Mouse (Mus musculus): Measurements from ENCODE around the gene Ptgfrn.

DNA sequence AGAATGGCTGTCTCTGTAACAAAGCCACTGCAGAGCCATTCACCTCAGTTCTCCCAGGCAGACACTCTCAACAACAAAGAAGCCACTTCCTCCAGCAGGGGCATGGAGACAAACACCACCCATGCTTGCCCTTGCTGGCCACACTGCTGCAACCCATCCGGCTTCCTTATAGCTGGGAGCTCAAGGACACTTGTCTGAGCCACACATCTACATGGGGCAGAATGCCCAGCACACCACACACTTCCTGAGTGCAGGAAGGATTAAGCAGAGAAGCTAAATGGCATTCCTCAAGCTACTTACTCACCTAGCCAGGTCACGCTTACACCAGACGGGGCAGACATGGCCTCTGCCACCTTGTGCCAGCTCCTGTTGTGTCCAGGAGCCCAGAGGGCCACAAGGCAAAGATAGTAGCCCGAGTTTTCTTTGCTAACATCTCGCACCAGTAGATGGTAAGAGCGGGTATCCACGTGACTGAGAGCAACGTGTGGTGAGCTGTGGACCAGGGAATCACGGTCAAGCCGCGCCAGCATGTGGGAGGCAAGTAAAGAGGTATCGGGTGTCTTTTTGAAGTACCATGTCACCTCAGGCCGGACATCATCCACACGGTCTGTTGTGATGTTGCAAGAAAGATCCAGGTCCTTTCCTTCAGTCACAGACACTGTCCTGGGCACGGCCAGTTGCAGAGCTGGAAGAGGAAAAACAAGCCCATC lies 37.4 kb downstream of the Ptgfrn start:
- TF ChIP-seq POLR2A (IDR thresholded peaks at IDR 0.05; ENCODE audit: control insufficient read depth in 1 of 2, insufficient read depth in 1 of 2, low read depth in 1 of 2, low read length in 2 of 2, poor library complexity in 1 of 2) = no peak
- no peak for TF ChIP-seq CHD1 (IDR thresholded peaks at IDR 0.05; ENCODE audit: low read depth, low read length)
- no peak for TF ChIP-seq CTCF (IDR thresholded peaks at IDR 0.05 in 2 of 3, conservative IDR thresholded peaks at IDR 0.05 in 1 of 3; ENCODE audit: control insufficient read depth in 1 of 3, insufficient read depth in 1 of 3, low read depth in 2 of 3, low read length in 3 of 3, poor library complexity in 1 of 3, severe bottlenecking in 1 of 3)
- TF ChIP-seq SMC3 (IDR thresholded peaks at IDR 0.05; ENCODE audit: low read depth, low read length) = no peak
- no peak for TF ChIP-seq GABPA (IDR thresholded peaks at IDR 0.05; ENCODE audit: low read depth, low read length)
- no peak for TF ChIP-seq JUND (IDR thresholded peaks at IDR 0.05; ENCODE audit: low read depth, low read length)
- TF ChIP-seq ZNF384 (IDR thresholded peaks at IDR 0.05; ENCODE audit: low read depth, low read length) = no peak
- no peak for TF ChIP-seq USF2 (IDR thresholded peaks at IDR 0.05; ENCODE audit: borderline replicate concordance in 1 of 2, insufficient read depth in 1 of 2, low read depth in 1 of 2, low read length in 2 of 2)
- no peak for TF ChIP-seq USF1 (IDR thresholded peaks at IDR 0.05; ENCODE audit: low read depth, low read length)
- no peak for TF ChIP-seq E2F4 (IDR thresholded peaks at IDR 0.05; ENCODE audit: borderline replicate concordance, low read depth, low read length)
- no peak for TF ChIP-seq TCF12 (IDR thresholded peaks at IDR 0.05; ENCODE audit: low read depth, low read length)
- no peak for TF ChIP-seq ZC3H11A (IDR thresholded peaks at IDR 0.05; ENCODE audit: low read depth, low read length)
